In the genomic region with DNA sequence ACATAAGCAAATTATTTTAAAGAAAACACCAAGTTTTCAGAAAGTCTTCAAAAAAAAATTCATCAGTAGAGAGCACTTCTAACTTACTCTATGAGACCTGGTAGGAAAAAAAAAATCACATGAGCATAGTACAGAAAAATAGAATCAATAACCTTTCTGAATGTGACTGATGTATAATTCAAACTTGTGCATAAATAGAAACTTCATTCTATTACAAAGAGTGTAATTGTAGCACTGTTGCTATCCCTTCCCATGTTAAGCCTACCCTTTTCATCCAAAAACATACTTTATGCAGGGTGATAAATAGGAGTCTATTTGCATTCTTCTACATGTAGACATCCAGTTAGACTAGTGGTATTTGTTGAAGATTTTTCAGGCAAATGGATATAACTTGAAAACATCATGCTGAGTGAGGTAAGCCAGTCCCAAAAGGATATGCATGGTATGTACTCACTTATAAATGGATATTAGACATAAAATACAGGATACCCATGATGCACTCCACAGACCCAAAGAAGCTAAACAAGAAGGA, we compare ENCODE assay signal across 36 mouse cellular contexts. TPM values are rescaled to one million over a fixed set of nuclear protein-coding genes. Genes with fewer than 3 reads are reported as not detected.
"Had no signal": no experiment of that assay in that cellular context is flagged by ENCODE, and none has a peak within 500 bp of the region (broad histone marks: within the 10 kb centered on the region; RNA-seq: fewer than 3 reads in every experiment).

No protein-coding gene starts in this region.

- H3K9ac ChIP-seq: heart, embryonic 12.5 days; hindbrain, embryonic 12.5 days; hindbrain, embryonic 14.5 days; kidney, embryonic 15.5 days; limb, embryonic 12.5 days; liver, embryonic 13.5 days; liver, embryonic 15.5 days had no signal

- H3K27ac ChIP-seq: heart, embryonic 10.5 days; hindbrain, embryonic 10.5 days; hindbrain, embryonic 12.5 days; hindbrain, embryonic 14.5 days; kidney, embryonic 15.5 days; kidney, postnatal 0 days; limb, embryonic 10.5 days; limb, embryonic 12.5 days; liver, embryonic 15.5 days had no signal

- H3K4me3 ChIP-seq: heart, embryonic 10.5 days; heart, embryonic 12.5 days; hindbrain, embryonic 10.5 days; hindbrain, embryonic 12.5 days; kidney, embryonic 15.5 days; limb, embryonic 10.5 days; limb, embryonic 12.5 days; liver, embryonic 13.5 days; liver, embryonic 15.5 days had no signal

- H3K36me3 ChIP-seq: heart, embryonic 10.5 days; heart, embryonic 12.5 days; hindbrain, embryonic 10.5 days; hindbrain, embryonic 12.5 days; kidney, embryonic 15.5 days; limb, embryonic 10.5 days; limb, embryonic 12.5 days; liver, embryonic 13.5 days; liver, embryonic 15.5 days had no signal

- DNase-seq: gastrocnemius, postnatal 14 days; gastrocnemius, postnatal 36 days; heart, adult 18-20 months; heart, postnatal 10 days; heart, postnatal 4 days; kidney, adult 11 months; kidney, adult 2 months; kidney, adult 9 months; kidney, postnatal 14 days; kidney, postnatal 36 days; layer of hippocampus, adult 9-11 months; layer of hippocampus, postnatal 36 days; liver; liver, embryonic 13.5 days had no signal

- H3K4me2 ChIP-seq: heart, embryonic 12.5 days; hindbrain, embryonic 12.5 days; hindbrain, embryonic 14.5 days; kidney, embryonic 15.5 days; limb, embryonic 12.5 days; liver, embryonic 11.5 days; liver, embryonic 13.5 days; liver, embryonic 15.5 days had no signal

- H3K27me3 ChIP-seq: heart, embryonic 12.5 days; hindbrain, embryonic 12.5 days; kidney, embryonic 15.5 days; limb, embryonic 12.5 days; liver, embryonic 13.5 days; liver, embryonic 15.5 days had no signal

- ATAC-seq: hindbrain, embryonic 16.5 days; intestine, embryonic 16.5 days had no signal

- H3K9me3 ChIP-seq: heart, embryonic 10.5 days; heart, embryonic 12.5 days; hindbrain, embryonic 10.5 days; hindbrain, embryonic 12.5 days; kidney, embryonic 15.5 days; limb, embryonic 10.5 days; limb, embryonic 12.5 days; liver, embryonic 13.5 days; liver, embryonic 15.5 days had no signal

- H3K4me1 ChIP-seq: heart, embryonic 10.5 days; heart, embryonic 12.5 days; hindbrain, embryonic 10.5 days; hindbrain, embryonic 12.5 days; kidney, embryonic 15.5 days; limb, embryonic 10.5 days; limb, embryonic 12.5 days had no signal

RNA-seq across cellular contexts. Expression of a gene that starts 44.9 kb away (rescaled TPM):
- total RNA-seq: gastrocnemius, postnatal 14 days; gastrocnemius, postnatal 36 days; heart, adult 18-20 months; heart, adult 8-10 months; heart, postnatal 25 days; heart, postnatal 4 days; layer of hippocampus, adult 18-20 months; layer of hippocampus, adult 8-10 months; layer of hippocampus, postnatal 14 days; layer of hippocampus, postnatal 36 days; left cerebral cortex, adult 18-20 months; left cerebral cortex, adult 8-10 months; left cerebral cortex, postnatal 36 days had no signal
- polyA plus RNA-seq: hindbrain, embryonic 10.5 days; hindbrain, embryonic 12.5 days; hindbrain, embryonic 14.5 days; hindbrain, embryonic 16.5 days; intestine, embryonic 14.5 days; kidney, postnatal 0 days; limb, embryonic 10.5 days; limb, embryonic 12.5 days had no signal
